Mouse (Mus musculus) cortical plate, adult 2 months (tissue): ENCODE results near the gene Dnajc13.

ENCODE experiments used
- CTCF ChIP-seq: fragments of 200-500 bp; IDR thresholded peaks from 2 replicates; pipeline ENCODE4 v1.5.1; 2011; ENCODE audit warnings: mild to moderate bottlenecking, control low read depth, low read length; ENCODE audit not compliant: insufficient read depth; ENCODE audit errors: extremely low read depth
- POLR2A ChIP-seq: fragments of 200-500 bp; IDR thresholded peaks from 2 replicates; pipeline ENCODE4 v1.6.1; 2011; ENCODE audit warnings: mild to moderate bottlenecking, low read length, control low read depth; ENCODE audit not compliant: insufficient read depth; ENCODE audit errors: extremely low read depth

GRCm38 (mm10) chr9:104236256-104236930 lies 26.3 kb downstream of the Dnajc13 start:
- TF ChIP-seq CTCF, result no peak
- TF ChIP-seq POLR2A, result no peak
